Mouse (Mus musculus) adrenal gland, postnatal 25 days (tissue): ENCODE measurements at regions not wholly inside any gene's neighbourhood (a gene's known extent, or its start where the extent isn't known, plus 50 kb on each side); places are given as distances from the start of the nearest gene placed in this dataset.

Source experiments
- DNase-seq: peaks from one replicate; pipeline ENCODE4 v3.0.0; 2021; ENCODE audit warnings: mixed read lengths

GRCm38 (mm10) chr5:73875847-73876246 is 192.4 kb downstream of the Usp46 start:
- no peak for DNase-seq

- DNase-seq: peak; percentile 43
Measured at GRCm38 (mm10) chr5:73880936-73881335, 187.3 kb downstream of the Usp46 start.

- DNase-seq: peak; percentile 65
Measured at GRCm38 (mm10) chr5:73881941-73882340, 186.3 kb downstream of the Usp46 start.

- DNase-seq: no peak
Measured at GRCm38 (mm10) chr5:73884998-73885397, 183.2 kb downstream of the Usp46 start.

GRCm38 (mm10) chr5:73885691-73886090 is 182.5 kb downstream of the Usp46 start:
- no peak for DNase-seq

DNA sequence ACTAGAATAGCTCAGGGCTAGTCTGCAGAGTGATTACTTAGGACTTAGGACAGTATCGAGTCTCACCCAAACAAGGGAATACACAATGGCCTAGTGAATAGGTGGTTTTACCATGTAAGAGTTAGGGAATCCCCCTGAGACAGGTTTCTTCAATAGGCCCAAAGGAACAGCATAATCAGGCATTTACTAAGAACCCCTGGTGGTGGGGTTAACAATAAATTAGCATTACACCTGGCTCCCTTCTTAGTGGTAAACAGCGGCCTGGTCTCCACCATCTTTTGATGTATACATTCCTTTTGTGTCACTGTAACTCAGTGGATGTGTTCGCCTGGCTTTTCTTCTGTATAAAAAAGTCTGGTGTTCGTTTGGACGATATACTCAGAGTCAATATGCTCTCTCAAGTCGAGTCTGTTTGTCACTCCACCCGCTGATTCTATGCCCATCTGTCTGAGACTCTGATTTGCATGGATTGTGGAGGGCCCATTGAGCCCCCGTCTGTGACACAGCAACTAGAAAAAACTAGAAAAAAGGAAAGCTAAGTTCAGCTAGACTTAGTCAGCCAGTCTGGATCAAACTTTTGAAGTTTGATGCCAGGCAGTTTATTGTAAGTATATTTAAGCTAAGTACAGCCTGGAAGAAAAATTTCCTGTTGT is 180.8 kb downstream of the Usp46 start:
- no peak for DNase-seq

DNA sequence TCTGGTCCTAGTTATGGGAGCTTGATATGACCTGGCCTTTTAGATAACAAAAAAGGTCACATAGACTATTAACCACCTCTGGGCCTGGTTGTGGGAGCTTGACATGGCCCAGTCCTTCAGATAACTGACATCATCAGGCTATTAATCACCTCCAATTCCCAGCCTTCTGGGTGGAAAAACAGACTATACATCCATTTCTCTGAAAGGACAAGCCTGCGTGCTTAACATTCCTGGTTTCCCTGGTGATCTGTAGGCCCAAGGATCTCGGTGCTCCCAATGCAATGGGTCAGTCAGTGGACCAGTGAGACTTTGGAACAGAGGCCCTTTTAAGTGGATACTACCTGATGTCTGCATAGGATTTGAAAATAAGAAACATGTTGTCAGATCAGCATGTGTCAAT is 179.8 kb downstream of the Usp46 start:
- no peak for DNase-seq

DNA sequence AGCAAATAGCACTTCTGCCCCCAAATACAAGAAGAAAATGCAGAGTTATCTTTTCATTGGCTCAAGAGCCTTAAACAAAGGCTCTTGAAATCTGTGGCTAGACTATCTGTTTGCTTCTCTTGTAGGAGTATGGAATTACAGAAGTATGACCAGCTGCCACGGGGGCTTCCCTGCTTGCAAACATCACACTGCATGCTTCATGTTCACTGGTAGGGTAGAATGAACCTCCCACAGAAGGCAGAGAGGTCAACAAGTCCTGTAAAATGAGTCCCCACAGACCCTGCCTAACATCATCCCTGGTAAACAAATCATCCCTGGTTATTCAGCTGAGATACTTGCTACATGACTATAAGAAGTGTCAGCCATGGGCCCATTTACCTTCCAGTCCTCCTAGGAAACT is 178.9 kb downstream of the Usp46 start:
- DNase-seq: no peak

- DNase-seq: no peak
Measured at GRCm38 (mm10) chr5:73890942-73891341, 177.3 kb downstream of the Usp46 start.

DNA sequence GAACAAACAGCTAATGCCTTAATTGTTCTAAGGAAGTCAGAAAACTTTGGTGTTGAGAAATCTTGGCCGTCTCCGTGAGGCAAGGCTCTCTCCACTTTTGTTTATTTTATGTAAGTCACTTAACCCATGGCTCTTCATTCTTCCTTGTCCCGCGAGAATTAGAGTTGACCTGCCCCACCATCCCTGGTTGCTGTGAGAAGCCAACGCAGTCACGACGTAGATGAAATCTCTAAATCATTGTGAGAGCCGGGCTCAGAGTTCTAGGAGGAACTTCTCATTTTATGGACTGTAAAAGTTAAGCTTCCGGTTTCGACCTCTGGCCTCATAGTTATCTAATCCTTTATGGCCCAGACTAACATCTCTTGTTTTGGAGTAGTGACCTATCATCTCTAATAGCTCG is 176.6 kb downstream of the Usp46 start:
- DNase-seq: no peak

DNA sequence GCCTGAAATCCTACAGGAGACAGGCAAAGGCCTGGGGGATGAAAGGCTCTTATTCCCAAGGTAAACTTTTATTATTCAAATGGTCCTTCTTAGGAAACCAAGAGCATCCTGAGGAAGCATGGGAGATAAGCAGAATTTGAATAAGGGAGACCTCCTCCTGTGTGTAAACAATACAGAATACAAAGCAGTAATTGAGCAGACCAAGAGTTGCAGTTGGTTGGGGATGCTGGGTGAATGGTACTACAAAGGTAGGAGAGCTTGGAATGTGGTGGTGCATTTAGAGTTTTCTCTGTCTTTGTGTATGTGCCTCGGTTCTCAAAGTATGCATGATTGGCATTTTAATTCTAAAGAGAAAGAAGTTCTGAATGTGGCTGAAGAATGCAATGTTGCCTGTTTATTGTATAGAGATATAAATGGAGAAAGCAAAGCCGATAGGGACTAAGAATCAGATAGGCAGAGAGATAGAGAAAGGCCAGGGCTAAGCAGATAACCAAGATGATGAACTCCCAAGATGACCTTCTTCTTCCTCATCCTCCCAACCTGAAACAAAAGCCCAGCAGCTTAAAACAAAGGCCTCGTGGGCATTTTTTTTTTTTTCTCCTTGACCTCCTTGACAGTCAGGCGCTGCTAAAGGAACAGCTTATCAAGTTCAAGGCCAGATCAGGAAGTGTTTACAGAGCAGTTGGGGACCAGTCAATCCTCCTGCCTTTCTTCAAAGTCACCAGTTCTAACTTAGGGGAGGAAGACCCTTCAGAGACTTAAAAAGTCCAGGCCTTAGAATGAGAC is 175.6 kb downstream of the Usp46 start:
- no peak for DNase-seq

- no peak for DNase-seq
Measured at GRCm38 (mm10) chr5:73895186-73895585, 173.0 kb downstream of the Usp46 start.

DNA sequence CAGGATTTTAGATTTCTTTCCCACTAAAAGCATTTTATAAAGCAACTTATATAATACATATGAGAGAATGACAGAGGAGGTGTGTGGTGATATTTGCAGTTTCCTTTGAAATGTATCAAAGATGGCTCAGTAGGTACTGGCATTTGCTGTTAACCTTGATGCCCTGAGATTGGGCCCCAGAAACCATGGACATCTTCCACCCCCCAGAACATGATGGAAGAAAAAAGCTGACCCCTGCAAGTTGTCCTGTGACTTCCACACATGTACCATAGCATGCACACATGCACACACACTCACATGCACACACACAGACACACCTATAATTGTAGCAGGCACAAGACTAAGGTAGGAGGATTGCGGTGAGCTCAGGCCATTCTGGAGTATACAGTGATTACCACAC is 171.4 kb downstream of the Usp46 start:
- DNase-seq: no peak

- DNase-seq: no peak
Measured at GRCm38 (mm10) chr5:73901651-73902050, 166.6 kb downstream of the Usp46 start.

GRCm38 (mm10) chr5:73902470-73903218 is 165.6 kb downstream of the Usp46 start:
- no peak for DNase-seq

DNA sequence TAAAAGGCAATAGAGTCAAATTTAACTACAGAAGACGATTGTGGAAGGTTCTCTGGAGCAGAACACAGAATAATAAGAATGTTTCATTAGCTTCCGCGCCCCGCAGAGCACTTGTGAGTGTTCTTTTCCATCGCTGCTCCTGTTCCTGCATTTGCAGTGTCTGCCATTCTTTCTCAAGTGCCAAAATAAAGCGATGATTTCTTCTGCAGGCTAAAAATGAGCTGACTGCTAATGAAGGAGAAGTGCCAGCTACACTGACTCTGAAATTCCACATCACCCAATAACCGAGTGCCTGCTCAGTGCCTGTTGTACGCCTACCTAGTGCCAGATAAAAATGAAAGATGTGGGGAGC is 165.0 kb downstream of the Usp46 start:
- no peak for DNase-seq

- DNase-seq: no peak
Measured at GRCm38 (mm10) chr5:73904146-73904811, 164.0 kb downstream of the Usp46 start.

DNA sequence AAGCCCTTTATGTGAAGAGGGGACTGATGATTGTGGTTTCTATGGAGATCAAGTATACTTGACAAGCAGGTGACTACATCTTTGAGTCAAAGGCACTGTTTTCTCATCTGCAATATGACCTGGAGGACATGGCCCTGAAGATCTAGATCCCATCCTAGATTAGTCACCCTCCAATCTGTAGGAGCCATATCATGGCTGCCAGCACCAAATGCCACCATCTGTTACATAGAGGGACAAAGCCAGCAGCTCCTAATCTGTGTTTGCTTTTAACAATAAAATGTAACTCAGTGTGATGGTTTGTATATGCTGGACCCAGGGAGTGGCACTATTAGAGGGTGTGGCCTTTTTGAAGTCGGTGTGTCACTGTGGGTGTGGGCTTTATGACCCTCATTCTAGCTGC is 156.1 kb downstream of the Usp46 start:
- no peak for DNase-seq

DNA sequence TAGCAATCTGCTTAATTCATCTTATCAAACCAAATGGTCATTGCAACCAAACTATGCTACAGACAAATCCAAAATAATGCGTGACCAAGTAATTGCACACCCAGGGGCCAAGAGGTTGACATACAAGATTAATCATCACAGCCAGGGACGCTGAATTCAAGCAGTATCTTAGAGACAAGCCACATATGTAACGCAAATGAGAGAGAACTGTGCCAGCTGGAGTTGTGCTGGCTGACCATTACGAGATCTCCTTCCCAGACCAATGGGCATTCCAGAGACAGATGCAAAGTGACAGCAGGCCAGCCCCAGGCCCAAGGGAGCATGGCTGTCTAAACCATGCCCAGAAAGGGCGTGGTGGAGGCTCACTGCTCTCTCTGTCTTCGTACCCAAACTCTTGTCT is 155.1 kb downstream of the Usp46 start:
- DNase-seq: peak; percentile 3

- no peak for DNase-seq
Measured at GRCm38 (mm10) chr5:73918011-73918410, 150.2 kb downstream of the Usp46 start.

- no peak for DNase-seq
Measured at GRCm38 (mm10) chr5:73919936-73920335, 148.3 kb downstream of the Usp46 start.

DNA sequence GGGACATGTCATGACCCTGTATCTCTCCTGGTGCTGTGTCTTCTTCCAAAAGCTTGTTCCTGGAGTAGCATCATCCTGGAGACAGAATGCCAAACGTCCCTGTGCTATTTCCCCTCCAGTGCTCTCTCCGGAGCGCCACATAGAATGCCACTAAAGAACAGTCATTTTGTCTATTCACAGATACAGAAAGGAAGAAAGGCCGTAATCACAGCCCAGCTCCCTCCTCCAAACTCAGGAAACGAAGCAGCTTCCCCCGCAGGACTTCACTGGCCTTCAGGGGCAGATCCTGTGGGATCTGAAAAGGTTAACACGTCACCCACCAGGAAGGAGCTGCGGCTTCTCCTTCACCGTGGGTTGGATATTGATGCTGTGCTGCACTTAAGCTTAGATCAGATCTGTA is 140.7 kb downstream of the Usp46 start:
- no peak for DNase-seq

DNA sequence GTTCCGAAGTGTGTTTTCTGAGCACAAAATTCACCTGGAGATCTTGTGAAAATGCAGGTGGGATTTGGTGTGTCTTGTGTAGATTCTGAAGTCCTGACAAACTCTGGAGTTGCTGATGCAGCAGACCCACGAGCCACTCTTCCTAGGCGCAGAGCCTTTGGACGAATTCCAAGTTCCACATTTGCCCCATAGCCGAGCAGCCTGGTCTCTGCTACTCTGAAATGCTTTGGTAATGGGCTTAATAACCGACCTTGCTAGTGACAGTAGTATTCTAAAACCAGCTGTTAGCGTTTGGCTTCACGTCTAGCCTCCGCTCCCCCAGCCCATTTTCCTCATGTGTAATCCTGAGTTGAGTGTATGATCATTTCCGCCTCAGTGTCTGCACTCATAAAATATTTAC is 139.5 kb downstream of the Usp46 start:
- DNase-seq: no peak
